Mouse (Mus musculus): ENCODE data around the gene Tctn1.

The Tctn1 gene

DNA sequence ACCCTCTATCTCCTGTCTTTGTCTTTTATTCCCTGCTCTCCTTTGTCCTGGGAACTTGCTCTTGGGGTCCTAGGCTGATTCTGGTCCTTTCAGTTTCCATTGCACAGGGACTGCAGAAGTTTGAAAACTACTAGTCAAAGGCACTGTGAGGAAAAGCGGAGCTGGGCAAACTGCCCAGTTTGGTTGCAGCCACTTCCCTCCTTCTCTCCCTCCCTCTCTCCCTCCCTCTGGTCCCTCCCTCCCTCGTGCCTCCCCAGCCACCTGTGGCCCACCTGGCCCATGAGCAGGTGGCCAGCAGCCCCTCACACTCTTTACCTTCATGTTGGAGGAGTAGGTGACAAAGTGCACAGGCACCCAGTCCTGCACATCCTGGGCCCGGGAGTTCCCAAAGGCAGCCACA lies 19.1 kb downstream of the Tctn1 start:
- no peak for DNase-seq

GRCm38 (mm10) chr5:122243781-122244523 lies 20.3 kb downstream of the Tctn1 start:
- no peak for DNase-seq

DNA sequence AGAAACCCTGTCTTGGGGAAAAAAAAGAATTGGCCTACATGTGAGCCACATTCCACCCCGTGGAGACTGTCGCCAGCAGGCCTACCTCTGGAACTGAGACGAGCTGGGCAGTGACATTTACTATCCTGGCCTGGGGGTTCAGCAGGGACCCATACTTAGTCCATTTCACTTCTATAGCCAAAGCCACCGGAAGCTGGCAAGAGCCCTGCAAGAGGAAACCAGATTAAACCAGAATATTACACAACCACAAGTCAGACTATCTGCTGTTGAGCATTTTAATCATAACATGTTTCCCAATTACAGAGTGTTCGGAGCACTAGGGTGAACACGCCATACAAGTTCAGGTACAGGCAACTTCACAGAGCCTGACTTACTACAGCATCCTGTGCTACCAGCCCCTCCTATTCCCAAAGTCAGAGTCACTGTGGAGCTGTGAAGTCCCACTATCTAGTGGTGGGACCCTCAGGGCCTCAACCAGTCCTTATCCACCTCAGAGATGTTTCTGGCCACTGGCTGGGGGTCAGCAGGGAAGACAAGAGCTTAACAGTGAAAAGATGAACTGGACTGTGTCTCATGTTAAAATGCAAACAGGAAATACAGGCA lies 21.6 kb downstream of the Tctn1 start:
- DNase-seq, result no peak

GRCm38 (mm10) chr5:122240989-122241388 lies 23.3 kb downstream of the Tctn1 start:
- no peak for DNase-seq

DNA sequence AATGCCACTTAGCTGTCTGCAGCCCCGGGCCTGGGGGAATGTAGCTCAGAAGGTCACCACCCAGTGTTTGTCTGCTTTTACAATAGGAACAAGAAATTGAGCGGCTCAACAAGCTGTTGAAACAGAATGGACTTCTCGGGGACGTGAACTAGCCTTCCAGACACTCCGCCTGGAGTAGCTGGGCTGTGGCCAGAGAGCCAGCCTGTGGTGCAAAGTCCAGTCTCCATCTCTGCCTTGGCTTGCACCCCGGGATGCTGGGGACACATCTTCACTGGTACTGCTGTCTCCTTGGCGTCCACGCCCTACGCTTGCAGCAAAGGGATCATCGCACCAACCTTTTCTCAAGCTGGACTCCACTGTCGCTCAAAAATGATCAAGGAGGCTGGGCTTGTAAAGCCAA lies 23.7 kb downstream of the Tctn1 start:
- no peak for DNase-seq

DNA sequence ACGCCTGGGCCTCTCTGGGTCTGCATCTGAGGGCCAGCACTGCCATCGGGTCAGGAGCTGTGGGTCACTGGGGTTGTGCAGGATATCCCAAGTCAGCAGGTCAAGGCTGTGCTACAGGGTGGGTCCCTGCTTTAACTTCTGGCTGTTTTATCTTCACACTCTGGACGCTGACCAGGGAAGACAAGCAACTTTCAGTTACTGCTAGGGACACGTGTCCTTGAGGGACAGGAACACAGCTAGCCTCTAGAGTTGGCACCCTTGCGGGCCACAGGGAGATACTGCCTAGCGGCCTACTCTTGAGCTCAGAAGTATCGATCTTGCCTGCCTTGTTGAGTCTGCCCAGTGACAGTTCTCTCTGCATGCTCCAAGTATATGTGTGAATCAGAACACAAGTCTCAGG lies 24.6 kb downstream of the Tctn1 start:
- no peak for DNase-seq

DNA sequence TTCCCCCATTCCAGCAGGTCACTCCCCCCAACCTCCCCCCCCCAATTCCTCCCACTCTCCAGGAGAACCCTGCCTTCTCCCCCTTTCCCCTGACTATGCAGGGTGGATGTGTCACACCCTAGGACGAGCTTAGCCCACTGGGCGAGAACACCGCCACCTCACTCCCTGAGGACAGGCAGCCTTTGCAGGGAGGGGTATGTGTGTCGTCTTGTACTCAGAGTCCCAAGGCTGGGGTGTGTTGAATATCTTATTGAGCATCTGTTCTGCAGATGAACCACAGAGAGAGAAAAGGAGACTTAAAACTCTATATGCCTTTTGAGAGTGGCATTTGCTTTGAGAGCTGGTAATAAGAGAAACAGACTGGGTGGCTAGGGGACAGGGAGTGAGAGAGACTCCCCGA lies 27.1 kb downstream of the Tctn1 start:
- no peak for DNase-seq

GRCm38 (mm10) chr5:122235196-122235836 lies 28.9 kb downstream of the Tctn1 start:
- no peak for DNase-seq

DNA sequence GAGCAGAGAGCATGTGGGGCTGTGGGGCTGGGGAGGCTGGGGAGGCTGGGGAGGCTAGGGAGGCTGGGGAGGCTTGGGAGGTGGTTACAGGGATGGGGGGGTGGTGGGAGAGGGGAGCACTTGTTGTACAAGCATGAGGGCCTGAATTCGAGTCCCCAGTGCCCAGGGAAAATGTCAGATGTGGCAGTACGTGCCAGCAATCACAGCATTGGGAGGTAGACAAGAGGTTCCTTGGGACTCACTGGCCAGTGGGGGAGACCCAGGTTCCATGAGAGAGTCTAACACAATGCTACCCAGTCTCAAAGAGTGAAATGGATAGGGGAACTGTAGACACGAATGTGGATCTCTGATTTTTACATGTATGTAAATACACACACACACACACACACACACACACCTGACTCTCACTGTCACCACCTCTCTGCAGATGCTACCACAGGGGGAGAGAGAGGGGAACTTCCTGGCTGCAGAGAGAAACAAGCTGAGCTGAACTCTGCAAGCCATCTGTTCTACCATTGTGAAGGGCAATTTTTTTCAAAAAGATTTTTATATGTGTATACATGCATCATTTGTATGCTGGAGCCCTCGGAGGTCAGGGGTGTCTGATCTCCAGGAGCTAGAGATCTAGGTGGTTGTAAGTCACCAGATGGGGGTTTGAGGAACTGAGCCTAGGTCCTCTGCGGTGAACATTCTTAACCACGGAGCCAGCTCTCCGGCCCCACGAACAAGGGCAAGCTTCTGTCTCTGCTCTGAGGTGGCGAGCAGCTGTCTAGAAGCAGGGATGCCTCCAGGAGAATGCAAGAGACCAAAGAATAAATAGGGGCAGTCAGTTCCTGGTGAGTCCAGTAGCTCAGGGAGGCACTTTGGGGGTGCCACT lies 29.7 kb downstream of the Tctn1 start:
- DNase-seq, result no peak

DNA sequence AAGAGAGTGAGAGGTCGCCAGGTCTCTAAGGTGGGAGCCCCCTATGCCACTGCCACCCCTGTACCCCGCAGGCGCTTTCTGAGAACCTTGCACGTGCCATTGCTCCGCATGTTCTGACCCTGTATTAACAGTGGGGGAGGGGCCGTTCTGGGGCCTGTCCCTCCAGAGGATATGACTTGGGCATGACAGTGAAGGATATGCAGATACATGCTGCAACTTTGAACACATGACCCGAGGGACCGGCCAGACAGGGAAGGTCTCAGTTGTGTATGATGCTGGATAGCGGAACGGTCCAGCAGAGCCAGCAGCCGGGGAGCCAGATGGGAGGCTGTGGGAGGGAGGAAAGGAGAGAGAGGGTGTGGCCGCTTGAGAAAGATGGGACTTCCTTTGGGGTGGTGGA lies 30.6 kb downstream of the Tctn1 start:
- no peak for DNase-seq

DNA sequence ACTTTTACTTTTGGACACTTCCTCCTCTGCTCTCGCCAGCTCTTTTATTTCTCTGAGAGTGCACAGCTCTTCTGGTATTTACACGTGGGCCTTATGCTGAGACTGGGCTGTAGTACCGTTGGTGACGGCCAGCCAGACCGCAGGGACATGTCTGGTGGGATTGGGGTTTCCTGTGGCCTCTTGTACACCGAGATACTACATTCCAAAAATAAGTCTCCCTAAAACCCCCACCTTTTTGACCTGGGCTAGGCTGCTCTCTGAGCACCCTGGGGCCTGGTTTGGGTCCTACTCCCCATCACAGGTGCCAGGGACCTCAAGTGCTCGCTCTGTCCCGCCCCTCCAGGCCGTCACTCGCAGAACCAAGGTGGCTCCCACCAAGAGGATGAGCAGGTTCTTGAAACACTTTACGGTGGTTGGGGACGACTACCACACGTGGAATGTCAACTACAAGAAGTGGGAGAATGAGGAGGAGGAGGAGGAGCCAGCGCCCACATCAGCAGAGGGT lies 31.1 kb downstream of the Tctn1 start:
- no peak for DNase-seq

GRCm38 (mm10) chr5:122232004-122232403 lies 32.3 kb downstream of the Tctn1 start:
- no peak for DNase-seq

DNA sequence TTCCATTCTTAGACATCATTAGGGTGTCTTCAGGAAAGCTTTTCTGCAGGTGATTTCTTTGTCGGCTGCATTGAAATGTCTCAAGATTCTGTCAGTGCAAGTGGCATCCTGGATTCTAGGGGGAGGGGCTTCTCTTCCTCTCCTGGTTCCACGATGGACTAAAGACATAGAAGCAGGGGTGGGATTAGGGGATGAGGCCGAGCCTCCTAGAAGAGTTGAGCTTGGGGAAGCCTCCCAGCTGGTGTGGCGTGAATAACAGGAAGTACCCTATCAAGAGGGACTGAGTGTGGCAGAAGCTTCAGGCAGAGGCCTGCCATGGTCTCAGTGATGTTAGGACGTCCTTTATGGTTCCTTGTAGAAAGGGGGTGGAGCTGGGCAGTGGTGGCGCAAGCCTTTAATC lies 32.8 kb downstream of the Tctn1 start:
- no peak for DNase-seq

- DNase-seq, result no peak
Observed at GRCm38 (mm10) chr5:122230816-122231215, 33.4 kb downstream of the Tctn1 start.

- DNase-seq, result no peak
Observed at GRCm38 (mm10) chr5:122228772-122229171, 35.5 kb downstream of the Tctn1 start.

DNA sequence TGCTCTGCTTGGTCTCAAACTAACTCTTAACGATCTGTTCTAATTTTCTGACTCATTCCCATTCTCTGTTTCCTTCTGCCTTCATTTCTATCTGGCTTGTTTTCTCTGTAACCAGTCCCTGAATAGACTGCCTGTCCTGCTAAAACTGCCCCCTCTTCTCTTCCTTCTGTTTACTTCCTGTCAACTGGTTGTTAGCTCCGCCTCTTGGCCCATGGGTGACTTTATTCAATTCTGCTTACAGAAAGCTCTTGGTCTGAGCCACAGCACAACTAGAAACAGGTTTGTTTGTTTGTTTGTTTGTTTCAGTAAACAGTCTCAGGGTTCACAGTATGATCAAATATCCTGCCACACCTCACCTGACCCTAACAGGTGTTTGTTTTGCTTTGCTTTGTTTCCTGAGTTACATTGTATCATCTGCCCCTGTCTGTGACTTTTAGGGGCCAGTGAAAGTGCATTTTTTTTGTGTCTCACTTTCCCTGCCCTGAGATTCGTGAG lies 35.9 kb downstream of the Tctn1 start:
- DNase-seq, result no peak

- DNase-seq, result no peak
Observed at GRCm38 (mm10) chr5:122224291-122224690, 40.0 kb downstream of the Tctn1 start.

GRCm38 (mm10) chr5:122221085-122221484 lies 43.2 kb downstream of the Tctn1 start:
- DNase-seq, result no peak

DNA sequence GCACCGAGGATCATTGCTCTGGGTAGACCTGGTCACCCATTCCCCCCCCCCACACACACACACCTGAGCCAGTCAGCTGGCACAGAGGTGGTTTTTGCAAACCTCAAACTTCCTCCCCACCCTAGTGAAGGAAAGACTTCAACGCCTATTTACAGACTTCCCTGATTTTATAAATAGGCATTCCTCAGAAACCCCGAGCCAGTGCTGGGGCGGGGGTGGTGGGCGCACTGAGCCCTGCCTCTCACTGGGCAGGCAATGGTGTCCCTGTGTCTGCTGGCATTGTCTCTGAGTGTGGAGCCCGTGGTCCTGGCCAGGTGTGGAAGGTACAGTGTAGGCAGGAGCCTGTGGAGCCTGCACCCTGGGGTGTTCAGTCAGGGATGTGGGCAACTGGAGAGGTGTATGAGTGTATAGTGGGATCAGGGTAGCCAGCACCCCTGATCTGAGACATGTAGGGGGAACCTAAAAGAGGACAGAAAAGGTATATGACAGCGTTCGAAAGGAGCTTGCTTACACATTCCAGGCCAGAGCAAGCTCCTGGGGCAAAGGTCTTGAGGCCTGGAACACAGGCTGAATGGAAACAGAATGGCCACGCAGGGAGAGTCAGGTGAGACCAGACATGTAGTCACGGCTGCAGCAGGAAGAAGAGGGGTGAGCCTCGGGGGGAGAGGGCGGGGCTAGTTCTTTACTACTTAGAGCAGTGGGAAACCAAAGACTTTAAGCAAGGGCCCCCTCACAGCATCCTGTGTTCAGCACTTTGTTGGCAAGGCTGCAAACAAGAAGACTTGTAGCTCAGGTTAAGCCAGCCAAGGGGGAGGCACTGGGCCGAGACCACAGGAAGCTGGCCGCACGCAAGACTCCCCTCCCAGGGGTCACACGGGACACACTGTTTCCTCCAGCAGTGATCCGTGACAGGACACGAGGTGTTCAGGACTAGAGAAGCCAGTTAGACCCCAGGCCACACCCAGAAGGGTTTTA lies 44.3 kb downstream of the Tctn1 start:
- DNase-seq, result no peak

GRCm38 (mm10) chr5:122218928-122219327 lies 45.3 kb downstream of the Tctn1 start:
- DNase-seq, result no peak

GRCm38 (mm10) chr5:122218109-122218905 lies 46.0 kb downstream of the Tctn1 start:
- no peak for DNase-seq
